Mouse (Mus musculus) fibroblast of lung, adult 2 months (primary cell): ENCODE results near the gene Lrrk1.

Experiments
- DNase-seq: peaks from one replicate; pipeline ENCODE4 v3.0.0-alpha.2; 2011; ENCODE audit warnings: low read depth

Lrrk1 gene

GRCm38 (mm10) chr7:66384891-66385290 lies 3.3 kb downstream of the Lrrk1 start:
- DNase-seq, result no peak

GRCm38 (mm10) chr7:66384213-66384612 lies 3.9 kb downstream of the Lrrk1 start:
- DNase-seq, result no peak

- DNase-seq, result no peak
These were observed 11.6 kb downstream of the Lrrk1 start for GRCm38 (mm10) chr7:66376560-66376959.

GRCm38 (mm10) chr7:66375736-66376135 lies 12.4 kb downstream of the Lrrk1 start:
- DNase-seq, result no peak

GRCm38 (mm10) chr7:66373391-66373790 lies 14.8 kb downstream of the Lrrk1 start:
- DNase-seq, result no peak

- DNase-seq, result no peak
These were observed 17.2 kb downstream of the Lrrk1 start for GRCm38 (mm10) chr7:66370970-66371369.

- DNase-seq, result no peak
These were observed 18.2 kb downstream of the Lrrk1 start for GRCm38 (mm10) chr7:66369934-66370445.

GRCm38 (mm10) chr7:66369071-66369933 lies 18.8 kb downstream of the Lrrk1 start:
- DNase-seq, result peak; percentile 72

GRCm38 (mm10) chr7:66365904-66366303 lies 22.2 kb downstream of the Lrrk1 start, which contains the start of gene Gm10974:
Gene Gm10974, plus strand, starts transcription at chr7:66365905.
- DNase-seq, result peak; percentile 80

GRCm38 (mm10) chr7:66365411-66365810 lies 22.7 kb downstream of the Lrrk1 start:
- no peak for DNase-seq

GRCm38 (mm10) chr7:66364491-66364890 lies 23.7 kb downstream of the Lrrk1 start:
- DNase-seq, result no peak

GRCm38 (mm10) chr7:66359044-66359443 lies 29.1 kb downstream of the Lrrk1 start:
- no peak for DNase-seq

GRCm38 (mm10) chr7:66358461-66358860 lies 29.7 kb downstream of the Lrrk1 start:
- no peak for DNase-seq

GRCm38 (mm10) chr7:66355791-66356522 lies 32.2 kb downstream of the Lrrk1 start:
- no peak for DNase-seq

GRCm38 (mm10) chr7:66354911-66355310 lies 33.2 kb downstream of the Lrrk1 start:
- DNase-seq, result no peak

- DNase-seq, result no peak
These were observed 37.1 kb downstream of the Lrrk1 start for GRCm38 (mm10) chr7:66351074-66351473.

GRCm38 (mm10) chr7:66349670-66350069 lies 38.5 kb downstream of the Lrrk1 start:
- DNase-seq, result no peak

- DNase-seq, result no peak
These were observed 39.6 kb downstream of the Lrrk1 start for GRCm38 (mm10) chr7:66348588-66348987.

- DNase-seq, result no peak
These were observed 41.0 kb downstream of the Lrrk1 start for GRCm38 (mm10) chr7:66346959-66347663.

GRCm38 (mm10) chr7:66343307-66343706 lies 44.8 kb downstream of the Lrrk1 start:
- no peak for DNase-seq

GRCm38 (mm10) chr7:66342831-66343230 lies 45.3 kb downstream of the Lrrk1 start:
- no peak for DNase-seq

GRCm38 (mm10) chr7:66342323-66342722 lies 45.8 kb downstream of the Lrrk1 start:
- DNase-seq, result no peak
